Mouse (Mus musculus) erythroid progenitor cell, adult 5-6 weeks (primary cell): ENCODE results near the gene Art5. TPM values are rescaled to one million over a fixed set of nuclear protein-coding genes. Genes with fewer than 3 reads are reported as not detected.
"Not testable (repeated sequence)": the region's sequence is repeated elsewhere in the genome, so short reads cannot be mapped to it uniquely, and the experiment has no call there.

Experiments
- ATAC-seq: replicated peaks from 2 replicates; pipeline ENCODE4 v1.8.0; 2016; ENCODE audit warnings: moderate number of reproducible peaks, mild to moderate bottlenecking, moderate TSS enrichment, inconsistent platforms; ENCODE audit not compliant: poor library complexity, low FRiP score, severe bottlenecking
- total RNA-seq, 2 experiments: library from RNA; stranded (forward) in 1 of 2; stranded (reverse) in 1 of 2; fragments of 150-400 nt in 1 of 2; fragments of 186-747, 209-891 nt in 1 of 2; gene quantifications; 2 replicates each; pipeline versions ENCODE4 v1.2.3 to v1.2.4; 2015 to 2017; ENCODE audit warnings: low replicate concordance in 2 of 2

Art5 gene
- total RNA-seq, 2 experiments from 2014 or later, result not detected

- no peak for ATAC-seq
Observed at GRCm38 (mm10) chr7:102084041-102084696, 25.1 kb downstream of the Art5 start.

GRCm38 (mm10) chr7:102082816-102083215, 26.5 kb downstream of the Art5 start, which contains the start of gene Trpc2:
TSS of gene Trpc2 (plus strand) at chr7:102083116.
- no peak for ATAC-seq

- ATAC-seq, result no peak
Observed at GRCm38 (mm10) chr7:102081784-102082183, 27.5 kb downstream of the Art5 start.

- no peak for ATAC-seq
Observed at GRCm38 (mm10) chr7:102080311-102080710, 29.0 kb downstream of the Art5 start.

- peak; percentile 64; the same call in 1 of the 2 replicates for ATAC-seq
Observed at GRCm38 (mm10) chr7:102078517-102078916, 30.8 kb downstream of the Art5 start.

GRCm38 (mm10) chr7:102076714-102077296, 32.5 kb downstream of the Art5 start:
- peak; percentile 60 for ATAC-seq

- no peak for ATAC-seq
Observed at GRCm38 (mm10) chr7:102066363-102066762, 42.9 kb downstream of the Art5 start.

- peak; percentile 97 for ATAC-seq
Observed at GRCm38 (mm10) chr7:102065046-102065891, 44.0 kb downstream of the Art5 start, which contains the start of the genes Rnf121, Xndc1 and Xntrpc. TSS of gene Rnf121 (minus strand) at chr7:102065469. TSS of gene Xndc1 (plus strand) at chr7:102065511. TSS of gene Xntrpc (plus strand) at chr7:102065713.

GRCm38 (mm10) chr7:102064655-102065045, 44.6 kb downstream of the Art5 start:
- ATAC-seq, result 0 out of 2 replicates have a peak, but pooled peaks have one; percentile 12

GRCm38 (mm10) chr7:102063891-102064290, 45.4 kb downstream of the Art5 start:
- no peak for ATAC-seq

GRCm38 (mm10) chr7:102062203-102062602, 47.1 kb downstream of the Art5 start:
- no peak for ATAC-seq

- ATAC-seq, result no peak
Observed at GRCm38 (mm10) chr7:102061353-102061752, 47.9 kb downstream of the Art5 start.

- not testable (repeated sequence) for ATAC-seq
Observed at GRCm38 (mm10) chr7:102048524-102048923, 60.8 kb downstream of the Art5 start.

Other genes starting within 250 kb of the Art5 start
- 51.9 and 60.8 TPM in 2 replicates for gene Anapc15, start 245.8 kb downstream of the Art5 start, total RNA-seq (2015; ENCODE audit: low replicate concordance)
- gene Anapc15, start 245.8 kb downstream of the Art5 start, total RNA-seq (2017; ENCODE audit: low replicate concordance), result 34.3 and 39.8 TPM in 2 replicates
- gene Folr1, start 238.7 kb downstream of the Art5 start, total RNA-seq (2015; ENCODE audit: low replicate concordance), result not detected in 2 replicates
- gene Folr1, start 238.7 kb downstream of the Art5 start, total RNA-seq (2017; ENCODE audit: low replicate concordance), result not detected in 2 replicates
- gene Lamtor1, start 203.6 kb downstream of the Art5 start, total RNA-seq (2015; ENCODE audit: low replicate concordance), result 26.8 and 44.7 TPM in 2 replicates
- gene Lamtor1, start 203.6 kb downstream of the Art5 start, total RNA-seq (2017; ENCODE audit: low replicate concordance), result 19.9 and 28.5 TPM in 2 replicates
- gene Tomt, start 203.1 kb downstream of the Art5 start, total RNA-seq (2015; ENCODE audit: low replicate concordance), result not detected in 2 replicates
- gene Tomt, start 203.1 kb downstream of the Art5 start, total RNA-seq (2017; ENCODE audit: low replicate concordance), result not detected in 2 replicates
- gene Lrrc51, start 175.6 kb downstream of the Art5 start, total RNA-seq (2015; ENCODE audit: low replicate concordance), result 6.1 TPM in 1 of 2 replicates, not detected in the other
- gene Lrrc51, start 175.6 kb downstream of the Art5 start, total RNA-seq (2017; ENCODE audit: low replicate concordance), result 4.6 TPM in 1 of 2 replicates, not detected in the other
- 177 and 218 TPM in 2 replicates for gene Numa1, start 175.4 kb downstream of the Art5 start, total RNA-seq (2015; ENCODE audit: low replicate concordance)
- gene Numa1, start 175.4 kb downstream of the Art5 start, total RNA-seq (2017; ENCODE audit: low replicate concordance), result 324 and 405 TPM in 2 replicates
- gene Il18bp, start 90.8 kb downstream of the Art5 start, total RNA-seq (2015; ENCODE audit: low replicate concordance), result 10.1 and 23.5 TPM in 2 replicates
- 3.7 and 10.2 TPM in 2 replicates for gene Il18bp, start 90.8 kb downstream of the Art5 start, total RNA-seq (2017; ENCODE audit: low replicate concordance)
- gene Rnf121, start 44.0 kb downstream of the Art5 start, total RNA-seq (2015; ENCODE audit: low replicate concordance), result 5.0 and 16.2 TPM in 2 replicates
- 7.5 and 14.1 TPM in 2 replicates for gene Rnf121, start 44.0 kb downstream of the Art5 start, total RNA-seq (2017; ENCODE audit: low replicate concordance)
- gene Xndc1, start 44.0 kb downstream of the Art5 start, total RNA-seq (2015; ENCODE audit: low replicate concordance), result 22.7 and 23.1 TPM in 2 replicates
- gene Xndc1, start 44.0 kb downstream of the Art5 start, total RNA-seq (2017; ENCODE audit: low replicate concordance), result 10.2 and 22.6 TPM in 2 replicates
- gene Xntrpc, start 43.8 kb downstream of the Art5 start, total RNA-seq (2015; ENCODE audit: low replicate concordance), result 1.3 TPM in 1 of 2 replicates, not detected in the other
- gene Xntrpc, start 43.8 kb downstream of the Art5 start, total RNA-seq (2017; ENCODE audit: low replicate concordance), result 0.61 and 1.0 TPM in 2 replicates
- gene Trpc2, start 26.4 kb downstream of the Art5 start, total RNA-seq (2015; ENCODE audit: low replicate concordance), result 2.5 TPM in 1 of 2 replicates, not detected in the other
- 0.83 TPM in 1 of 2 replicates, not detected in the other for gene Trpc2, start 26.4 kb downstream of the Art5 start, total RNA-seq (2017; ENCODE audit: low replicate concordance)
- not detected in 2 replicates for gene Art1, start 7.7 kb downstream of the Art5 start, total RNA-seq (2015; ENCODE audit: low replicate concordance)
- not detected in 2 replicates for gene Art1, start 7.7 kb downstream of the Art5 start, total RNA-seq (2017; ENCODE audit: low replicate concordance)
- gene Chrna10, start 7.3 kb upstream of the Art5 start, total RNA-seq (2015; ENCODE audit: low replicate concordance), result not detected in 2 replicates
- gene Chrna10, start 7.3 kb upstream of the Art5 start, total RNA-seq (2017; ENCODE audit: low replicate concordance), result not detected in 2 replicates
- gene Nup98, start 100.7 kb upstream of the Art5 start, total RNA-seq (2015; ENCODE audit: low replicate concordance), result 63.8 and 64.6 TPM in 2 replicates
- gene Nup98, start 100.7 kb upstream of the Art5 start, total RNA-seq (2017; ENCODE audit: low replicate concordance), result 53.6 and 64.2 TPM in 2 replicates
- 15.1 and 31.4 TPM in 2 replicates for gene Pgap2, start 100.7 kb upstream of the Art5 start, total RNA-seq (2015; ENCODE audit: low replicate concordance)
- 6.5 and 16.3 TPM in 2 replicates for gene Pgap2, start 100.7 kb upstream of the Art5 start, total RNA-seq (2017; ENCODE audit: low replicate concordance)
- 125 and 176 TPM in 2 replicates for gene Rhog, start 146.6 kb upstream of the Art5 start, total RNA-seq (2015; ENCODE audit: low replicate concordance)
- gene Rhog, start 146.6 kb upstream of the Art5 start, total RNA-seq (2017; ENCODE audit: low replicate concordance), result 27.1 and 35.6 TPM in 2 replicates
- gene Stim1, start 158.3 kb upstream of the Art5 start, total RNA-seq (2015; ENCODE audit: low replicate concordance), result 28.9 and 31.7 TPM in 2 replicates
- 45.2 and 72.3 TPM in 2 replicates for gene Stim1, start 158.3 kb upstream of the Art5 start, total RNA-seq (2017; ENCODE audit: low replicate concordance)